Mouse (Mus musculus) left cerebral cortex, adult 9 months (tissue): ENCODE measurements at regions not wholly inside any gene's neighbourhood (a gene's known extent, or its start where the extent isn't known, plus 50 kb on each side); places are given as distances from the start of the nearest gene placed in this dataset.
A peak's percentile ranks its signal among the peaks of the same experiment; 100 is the strongest.
"Not testable (repeated sequence)": the region's sequence is repeated elsewhere in the genome, so short reads cannot be mapped to it uniquely, and the experiment has no call there.

Source experiments
- DNase-seq, 2 experiments: peaks; one replicate each; pipeline ENCODE4 v3.0.0; 2022; ENCODE audit warnings: low spot score in 2 of 2

- no peak for DNase-seq
These were observed 236.4 kb downstream of the Gm5426 start for GRCm38 (mm10) chr10:96372616-96373346.

GRCm38 (mm10) chr10:96373481-96373880 lies 237.1 kb downstream of the Gm5426 start:
- DNase-seq: no peak

- no peak for DNase-seq
These were observed 238.1 kb downstream of the Gm5426 start for GRCm38 (mm10) chr10:96374293-96375069.

- DNase-seq: no peak
These were observed 238.7 kb downstream of the Gm5426 start for GRCm38 (mm10) chr10:96375070-96375447.

- DNase-seq: peak in 1 of 2 experiments; percentile 27
These were observed 239.3 kb upstream of the Btg1 start for GRCm38 (mm10) chr10:96377549-96377948.

- DNase-seq: no peak
These were observed 237.6 kb upstream of the Btg1 start for GRCm38 (mm10) chr10:96379016-96379771.

DNA sequence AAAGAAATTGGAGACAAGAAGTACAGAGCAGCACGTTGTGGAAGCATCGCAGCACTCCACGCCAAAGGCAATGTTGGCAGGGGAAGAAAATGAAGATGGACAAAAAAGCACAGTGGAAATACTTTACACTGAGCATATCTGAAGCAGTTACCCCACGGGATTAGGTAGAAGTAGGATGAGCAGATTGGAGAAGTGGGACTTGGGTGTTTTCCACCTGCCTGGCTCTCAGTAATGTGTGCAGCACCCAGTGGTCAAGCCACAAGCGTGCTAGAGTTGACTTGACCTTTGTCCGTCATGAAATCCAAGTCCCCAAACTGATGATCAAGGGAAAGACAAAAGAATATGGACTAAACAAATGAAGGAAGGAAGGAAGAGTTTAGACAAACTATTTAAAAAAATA lies 235.1 kb upstream of the Btg1 start:
- no peak for DNase-seq

GRCm38 (mm10) chr10:96391748-96392147 lies 225.1 kb upstream of the Btg1 start:
- no peak for DNase-seq

- no peak for DNase-seq
These were observed 224.0 kb upstream of the Btg1 start for GRCm38 (mm10) chr10:96392836-96393235.

- DNase-seq: no peak
These were observed 222.6 kb upstream of the Btg1 start for GRCm38 (mm10) chr10:96394210-96394609.

DNA sequence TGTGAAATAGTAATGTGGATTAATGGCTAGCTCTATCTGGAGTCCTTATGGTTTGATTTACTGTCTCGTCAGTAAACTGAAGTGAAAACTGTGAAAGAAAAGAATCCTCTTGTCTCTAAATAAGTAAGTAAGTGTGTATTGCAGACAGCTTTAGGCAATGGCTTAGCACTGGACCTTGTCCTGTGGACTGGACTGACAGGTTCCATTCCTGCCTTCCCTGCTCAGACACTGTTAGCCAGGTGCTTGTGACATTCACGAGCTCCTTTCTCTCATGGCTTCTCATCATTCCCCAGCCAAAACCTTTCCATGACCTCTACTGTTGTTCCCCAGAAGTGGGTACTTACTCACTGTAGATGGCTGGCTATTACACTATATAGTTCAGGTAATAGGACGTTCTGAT lies 221.8 kb upstream of the Btg1 start:
- no peak for DNase-seq

DNA sequence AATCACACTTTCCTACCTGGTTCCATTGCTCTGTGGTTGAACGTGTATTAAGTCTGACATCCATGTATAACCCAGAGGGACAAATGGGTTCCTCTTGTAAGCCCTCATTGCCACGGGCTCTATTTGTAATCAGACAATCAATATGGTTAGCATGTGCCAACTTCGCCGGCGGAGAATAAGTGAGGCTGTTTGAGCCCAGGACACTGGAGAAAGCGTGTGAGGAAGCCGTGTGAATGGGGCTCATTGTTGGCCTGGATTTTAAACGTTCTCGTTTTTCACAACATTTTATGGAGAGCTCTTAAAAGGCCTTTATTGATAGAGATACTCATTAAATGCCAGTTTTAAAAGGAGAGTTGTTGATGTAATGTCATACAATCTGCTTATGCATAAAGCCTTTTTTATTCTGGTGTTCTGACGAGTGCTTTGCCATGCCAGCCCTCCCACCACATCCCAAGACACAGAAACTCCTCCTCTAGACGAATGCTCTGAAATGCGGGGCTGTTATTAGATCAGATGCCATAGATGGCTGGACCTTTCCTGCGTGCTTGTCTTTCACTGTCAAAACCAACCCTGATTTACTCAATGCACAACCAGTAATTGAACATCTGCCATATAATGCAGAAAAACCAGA lies 218.8 kb upstream of the Btg1 start:
- DNase-seq: peak in 1 of 2 experiments; percentile 11

DNA sequence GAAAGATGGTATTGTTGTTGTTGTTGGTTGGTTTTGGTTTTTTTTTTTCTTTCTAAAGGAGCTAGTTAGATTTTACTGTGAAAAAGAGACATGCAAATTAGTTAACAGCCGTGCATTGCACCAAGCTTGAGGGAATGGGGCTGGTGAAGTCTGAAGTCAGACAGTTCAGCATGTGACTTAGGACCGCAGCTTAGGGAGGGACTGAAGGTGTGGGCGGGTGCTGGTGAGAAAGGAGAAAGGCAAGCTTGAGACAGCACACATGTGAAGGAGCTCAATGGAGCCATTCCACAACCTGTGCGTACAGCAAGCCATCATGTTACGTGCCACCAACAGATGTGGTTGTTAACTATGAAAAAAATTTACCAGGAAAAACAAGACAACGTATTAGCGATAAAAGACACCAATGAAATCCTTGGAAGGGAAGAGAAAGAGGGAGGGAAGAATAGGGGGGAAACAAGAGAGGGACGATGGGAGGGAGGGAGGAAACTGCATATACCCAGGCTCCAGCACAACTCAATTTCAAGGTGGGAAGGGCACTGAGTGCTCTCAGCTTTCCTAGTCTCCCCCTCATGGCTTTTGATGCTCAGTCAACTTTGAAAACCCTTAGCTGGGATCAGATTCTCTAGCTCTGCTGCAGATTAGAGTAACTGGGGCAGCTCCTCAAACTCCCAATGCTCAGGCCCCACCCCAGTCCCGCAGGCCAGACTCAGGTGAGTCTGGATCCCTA lies 218.1 kb upstream of the Btg1 start:
- DNase-seq: no peak

- no peak for DNase-seq
These were observed 217.0 kb upstream of the Btg1 start for GRCm38 (mm10) chr10:96399636-96400400.

- no peak for DNase-seq
These were observed 216.0 kb upstream of the Btg1 start for GRCm38 (mm10) chr10:96400793-96401192.

GRCm38 (mm10) chr10:96406306-96406705 lies 210.5 kb upstream of the Btg1 start:
- no peak for DNase-seq

DNA sequence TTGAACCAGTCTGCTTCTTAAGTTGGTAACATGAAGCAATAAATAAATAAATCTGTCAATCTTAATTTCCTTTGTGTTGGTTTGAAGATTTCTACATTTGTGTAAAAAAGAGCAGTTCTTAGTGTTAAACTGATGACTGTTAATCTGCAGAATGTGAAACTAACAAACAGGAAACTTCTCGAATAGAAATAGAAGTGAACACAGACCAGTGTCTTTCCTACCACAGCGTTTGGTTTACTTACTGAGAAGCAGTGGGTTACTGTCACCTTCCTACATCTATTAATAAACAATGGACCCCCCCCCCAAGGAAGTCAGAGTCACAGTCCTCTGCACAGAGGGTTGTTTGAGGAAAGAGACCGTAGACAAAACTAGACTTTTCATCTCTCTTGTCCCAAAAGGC lies 209.0 kb upstream of the Btg1 start:
- DNase-seq: no peak

DNA sequence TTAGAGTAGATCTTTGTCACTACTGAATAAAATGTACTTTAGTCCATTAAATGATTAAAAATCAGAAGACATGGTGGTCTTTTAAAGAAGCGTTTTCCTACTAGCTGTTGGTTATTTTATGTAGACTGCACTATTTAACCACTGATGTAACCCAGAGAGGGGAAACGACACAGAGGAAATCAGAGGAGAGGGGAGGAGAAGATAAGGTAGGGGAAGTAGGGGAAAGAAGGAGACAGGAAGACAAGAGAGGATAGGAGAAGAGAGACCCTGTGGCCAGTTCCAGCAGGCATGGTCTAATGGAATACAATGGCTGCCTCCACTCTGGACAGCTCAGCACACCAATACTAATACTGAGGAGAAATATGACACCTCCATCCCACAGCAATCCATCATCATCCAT lies 208.6 kb upstream of the Btg1 start:
- no peak for DNase-seq

DNA sequence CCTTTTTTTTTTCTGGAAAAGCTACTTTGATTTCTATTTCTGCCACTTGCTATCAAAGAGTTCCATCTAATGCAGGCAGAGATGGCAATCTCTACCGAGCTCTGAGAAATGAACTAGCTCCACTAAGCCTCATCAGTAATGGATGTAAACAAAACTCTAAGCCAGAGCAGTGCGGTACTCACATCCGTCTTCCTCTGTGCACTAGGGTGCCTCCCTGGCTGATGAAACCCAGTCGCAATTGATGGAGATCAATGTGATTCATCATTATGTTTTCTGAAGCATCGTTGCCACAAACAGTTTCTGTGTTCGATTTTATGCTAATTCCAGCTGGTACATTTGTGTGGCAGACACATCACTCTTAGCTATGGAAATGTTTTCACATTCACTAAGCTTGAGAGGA lies 206.8 kb upstream of the Btg1 start:
- DNase-seq: no peak

DNA sequence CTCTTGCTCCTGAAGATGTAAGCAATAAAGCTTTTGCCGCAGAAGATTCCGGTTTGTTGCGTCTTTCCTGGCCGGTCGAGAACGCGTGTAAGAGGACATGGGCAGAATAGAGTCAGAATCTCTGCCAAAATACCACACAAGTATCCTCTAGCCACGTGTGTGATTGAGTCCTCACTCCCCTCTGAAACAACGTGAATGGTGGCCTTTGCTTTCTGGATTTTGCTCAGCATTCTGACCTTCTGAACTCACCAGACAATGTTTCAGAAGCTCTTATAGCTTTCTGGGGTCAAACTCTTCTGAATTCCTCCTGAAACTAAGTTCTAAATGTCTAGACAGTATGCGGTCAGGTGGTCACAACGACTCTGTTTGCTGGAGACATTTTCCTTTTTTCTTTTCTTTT lies 202.0 kb upstream of the Btg1 start:
- no peak for DNase-seq

DNA sequence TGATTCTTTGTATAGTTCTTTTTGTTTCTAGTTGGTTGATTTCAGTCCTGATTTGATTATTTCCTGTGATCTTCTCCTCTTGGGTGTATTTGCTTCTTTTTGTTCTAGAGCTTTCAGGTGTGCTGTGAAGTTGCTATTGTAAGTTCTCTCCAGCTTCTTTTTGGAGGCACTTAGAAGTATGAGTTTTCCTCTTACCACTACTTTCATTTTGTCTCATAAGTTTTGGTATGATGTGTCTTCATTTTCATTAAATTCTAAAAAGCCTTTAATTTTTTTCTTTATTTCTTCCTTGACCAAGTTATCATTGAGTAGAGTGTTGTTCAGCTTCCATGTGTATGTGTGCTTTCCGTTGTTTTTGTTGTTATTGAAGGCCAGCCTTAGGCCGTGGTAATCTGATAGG lies 195.3 kb upstream of the Btg1 start:
- not testable (repeated sequence) for DNase-seq
